Mouse (Mus musculus) MEL-GATA-1-ER (cell line): Measurements from ENCODE around the gene Eno2.
"Not testable (repeated sequence)": the region's sequence is repeated elsewhere in the genome, so short reads cannot be mapped to it uniquely, and the experiment has no call there.

ENCODE experiments used
- DNase-seq: peaks from one replicate; pipeline ENCODE4 v3.0.0-alpha.2; 2012; ENCODE audit warnings: low read depth; ENCODE audit errors: extremely low read depth

Eno2 gene

DNA sequence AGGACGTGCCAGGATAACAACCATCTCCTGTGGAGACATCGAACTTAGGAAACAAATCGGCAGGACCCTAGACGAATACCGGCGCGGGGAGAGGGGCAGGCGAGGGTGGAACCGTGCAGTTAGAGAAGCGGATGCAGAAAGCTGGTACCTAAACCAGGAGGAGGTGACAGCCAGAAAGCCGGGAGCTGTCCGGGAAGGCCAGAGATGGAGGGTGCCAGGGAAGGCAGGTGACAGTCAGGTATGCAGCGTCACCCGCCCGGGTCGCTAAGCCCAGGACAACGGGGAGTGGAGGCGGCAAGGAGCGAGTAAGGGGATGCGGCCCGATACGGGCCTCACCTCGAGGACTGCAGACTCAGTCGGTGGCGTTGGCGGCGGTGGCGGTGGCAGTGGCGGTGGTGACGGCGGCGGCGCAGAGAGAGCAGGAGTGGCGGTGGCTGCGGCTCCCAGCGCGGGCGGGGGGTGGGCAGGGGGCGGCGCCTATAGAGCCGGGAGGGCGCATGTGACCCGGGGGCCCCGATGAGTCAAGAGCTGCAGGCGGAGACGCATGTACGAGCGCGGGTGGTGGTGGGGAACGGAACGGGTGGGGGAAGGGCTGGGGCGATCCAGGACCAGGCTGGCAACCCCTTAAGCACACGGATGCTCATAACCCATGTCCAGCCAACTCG, at the start of gene Eno2:
Gene Eno2 (minus strand): TSS at position 573 of the 665 bp plus-strand sequence.
- DNase-seq: peak; percentile 25

DNA sequence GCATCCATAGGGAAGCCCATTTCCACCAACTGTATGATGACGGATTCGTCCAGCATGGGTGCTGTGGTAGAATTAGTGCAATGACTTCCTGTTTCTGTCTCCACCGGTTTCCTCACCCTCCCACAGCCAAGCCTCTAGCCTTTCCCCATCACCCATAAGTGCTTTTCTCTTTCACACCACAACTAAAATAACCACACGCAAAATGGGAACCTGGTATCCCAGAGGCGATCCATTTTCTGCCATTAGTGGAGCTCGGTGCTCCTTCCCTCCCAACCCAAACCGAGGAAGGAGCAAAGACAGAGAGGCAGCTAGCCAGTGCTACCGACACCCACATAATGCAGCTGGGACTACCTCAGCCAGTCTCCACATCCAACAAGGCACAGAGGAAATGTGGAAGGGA, 48.5 kb upstream of the Eno2 start:
- no peak for DNase-seq

DNA sequence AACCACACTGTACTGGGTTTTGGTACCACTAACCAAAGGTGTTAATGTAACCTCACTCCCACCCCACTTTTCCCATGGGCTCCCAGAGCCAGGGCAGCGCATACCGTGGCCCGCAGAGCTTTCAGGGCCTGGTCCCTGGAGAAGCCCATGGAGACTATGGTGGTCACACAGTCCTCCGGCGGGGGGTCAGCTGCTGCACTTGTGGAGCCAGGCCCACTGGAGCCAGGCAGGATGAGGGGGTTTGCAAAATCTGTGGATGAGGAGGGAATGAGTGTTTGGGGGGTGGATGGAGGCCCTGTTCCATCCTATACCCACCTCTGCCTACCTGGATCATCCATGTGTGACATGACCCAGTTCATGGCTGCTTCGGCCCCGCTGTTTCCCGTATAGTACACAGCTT, 48.1 kb upstream of the Eno2 start:
- no peak for DNase-seq

DNA sequence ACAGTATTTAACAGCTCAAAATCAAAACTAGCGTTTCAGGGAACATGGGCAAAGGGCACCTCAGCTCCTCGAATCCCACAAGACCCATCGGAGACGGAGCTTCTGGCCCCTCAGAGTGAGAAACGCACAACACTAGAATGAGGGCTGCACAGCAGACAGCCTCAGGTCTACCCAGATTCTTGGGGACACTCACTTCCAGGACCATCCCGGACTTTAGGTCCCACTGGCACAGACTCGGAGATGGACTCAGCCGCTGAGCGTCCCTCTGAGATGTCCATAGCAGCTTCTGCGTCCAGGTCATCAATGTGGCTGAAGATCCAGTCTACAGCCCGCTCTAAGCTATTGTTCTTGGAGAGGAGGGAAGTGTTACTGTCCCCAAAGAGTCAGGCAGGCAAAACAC, 47.7 kb upstream of the Eno2 start:
- DNase-seq: no peak

DNA sequence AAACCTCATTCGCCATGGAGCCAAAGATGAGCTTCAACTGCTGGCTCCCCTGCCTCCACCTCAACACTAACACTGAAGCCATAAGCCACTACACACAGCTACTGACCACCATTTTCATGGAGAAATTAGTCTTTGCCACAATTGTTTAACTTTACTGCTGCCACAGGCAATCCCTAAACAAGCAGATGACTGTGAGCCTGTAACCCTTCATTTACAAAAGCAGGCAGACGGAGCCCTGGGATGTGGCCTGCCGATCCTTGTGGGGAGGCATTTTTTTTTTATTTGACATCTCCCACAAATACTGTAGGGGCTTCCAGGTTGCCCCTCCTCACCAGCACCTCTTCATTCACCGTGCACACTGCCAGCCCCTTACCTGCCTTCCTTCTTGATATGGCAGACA, 47.1 kb upstream of the Eno2 start:
- DNase-seq: no peak

DNA sequence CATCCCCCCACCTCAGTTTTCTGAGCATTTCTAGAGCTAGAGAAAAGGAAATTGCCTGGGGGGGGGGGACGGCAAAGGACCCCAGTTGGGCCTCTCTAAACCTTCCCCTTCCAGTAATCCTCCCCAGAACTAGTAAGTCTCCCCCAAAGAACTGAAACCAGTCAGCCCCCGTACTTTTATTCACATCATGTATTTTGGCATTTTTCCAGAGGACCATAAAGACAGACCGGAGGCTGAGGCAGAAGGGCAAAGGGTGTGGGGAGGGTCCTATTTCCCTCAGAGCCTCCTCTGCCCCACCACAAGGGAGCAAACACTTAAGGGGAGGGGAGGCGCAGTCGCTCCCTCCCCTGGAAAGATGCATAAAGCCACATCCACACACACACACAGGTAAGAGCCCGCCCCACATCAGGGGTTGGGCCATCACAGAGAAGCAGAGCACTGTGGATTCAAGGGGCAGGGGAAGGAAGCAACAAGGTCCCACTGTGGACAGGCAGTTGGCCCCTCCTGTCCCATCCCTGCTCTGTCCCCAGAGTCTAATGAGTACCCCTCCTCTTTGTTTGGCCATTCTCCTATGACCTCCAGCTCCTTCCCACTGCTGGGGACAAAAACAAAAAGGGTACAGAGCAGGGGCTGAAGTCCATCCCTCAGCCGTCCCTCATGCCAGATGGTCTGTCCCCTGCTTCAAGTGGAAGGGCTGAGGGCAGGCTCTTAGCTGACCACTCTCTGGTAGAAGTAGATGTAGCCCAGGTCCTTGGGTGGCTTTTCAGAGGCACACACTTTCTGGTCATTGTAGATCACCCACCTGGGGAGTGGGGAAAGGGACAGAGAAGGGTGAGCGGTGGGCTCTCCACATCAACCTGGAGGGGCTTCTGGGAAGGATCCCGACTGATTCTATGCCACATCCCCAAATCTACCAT, 45.6 kb upstream of the Eno2 start:
- DNase-seq: no peak

DNA sequence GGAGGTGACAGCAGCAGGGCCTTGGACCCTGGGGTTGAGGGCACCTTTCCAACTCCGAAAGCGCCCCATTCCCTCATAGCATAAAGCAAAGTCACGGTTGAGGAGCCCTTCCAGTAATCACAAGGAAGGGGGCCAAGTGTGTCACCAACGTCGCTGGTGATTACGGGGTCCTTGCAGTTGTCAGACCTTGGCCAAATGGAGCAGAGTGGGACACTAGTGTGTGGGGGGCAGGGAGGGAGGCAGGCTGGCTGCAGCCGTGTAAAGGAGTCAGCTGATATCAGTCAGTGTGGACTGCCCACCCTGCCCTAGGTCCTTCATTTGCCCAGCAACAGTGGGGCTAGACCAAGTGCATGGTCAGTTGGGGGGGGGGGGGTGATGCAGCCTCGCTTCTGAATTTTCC, 45.0 kb upstream of the Eno2 start:
- DNase-seq: no peak

DNA sequence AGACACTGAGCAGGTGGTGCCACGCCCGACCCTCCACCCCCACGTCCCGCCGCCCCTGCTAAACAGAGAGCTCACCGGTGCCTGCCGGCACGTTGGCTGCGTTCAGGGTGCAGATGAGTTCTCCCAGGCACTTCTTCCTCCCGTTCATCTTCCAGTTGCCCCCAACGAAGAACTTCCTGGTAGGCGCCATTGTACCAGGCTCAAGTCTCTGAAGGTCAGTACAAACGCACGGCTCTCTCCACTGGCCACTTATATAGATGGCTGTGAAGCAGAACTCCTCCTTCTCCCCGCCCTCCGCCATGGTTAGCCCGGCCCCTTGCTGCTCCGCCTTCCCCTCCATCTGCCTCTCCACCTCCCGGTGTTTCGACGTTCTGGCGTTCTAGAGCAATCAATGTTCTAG, 44.5 kb upstream of the Eno2 start, which contains the start of gene Tpi1:
Gene Tpi1 (minus strand): TSS at position 364 of the 400 bp plus-strand sequence.
- DNase-seq: peak; percentile 74

DNA sequence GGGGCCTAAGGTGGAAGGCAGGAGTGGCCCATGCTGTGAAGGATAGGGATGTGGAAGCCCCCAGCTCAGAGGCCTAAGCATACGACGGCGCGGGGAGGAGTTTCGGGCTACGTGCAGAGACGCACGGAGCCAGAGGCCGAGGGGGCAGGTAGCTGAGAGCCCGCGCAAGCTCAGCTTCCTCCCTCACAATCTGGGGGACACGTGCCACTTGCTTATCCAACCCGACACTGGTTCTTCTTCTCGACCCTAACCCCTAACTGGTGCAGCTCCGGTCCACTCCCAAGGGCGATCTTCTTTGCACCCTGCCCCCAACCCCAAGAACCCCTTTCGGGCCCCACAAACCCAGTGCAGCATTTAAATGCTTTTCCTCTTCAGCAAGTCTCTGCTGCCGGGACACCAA, 44.0 kb upstream of the Eno2 start:
- DNase-seq: peak; percentile 81

DNA sequence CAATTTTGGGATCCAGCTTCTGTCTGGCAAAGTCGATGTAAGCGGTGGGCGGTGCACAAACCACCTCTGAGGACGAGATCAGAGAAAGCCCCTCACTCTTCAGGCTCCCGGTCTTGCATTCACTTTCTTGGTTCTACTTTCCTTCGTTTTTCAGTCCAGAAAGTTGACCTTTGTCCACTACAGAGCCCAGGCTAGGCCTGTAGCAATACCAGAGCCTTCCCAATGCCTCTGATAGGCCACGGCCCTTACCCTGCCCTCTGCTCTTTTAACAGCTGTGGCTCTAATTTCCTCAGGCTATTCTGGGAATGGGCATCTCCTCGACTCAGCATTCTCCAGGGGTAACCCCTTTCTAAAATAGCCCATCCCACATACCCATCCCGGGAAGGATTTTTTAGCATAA, 43.4 kb upstream of the Eno2 start:
- DNase-seq: no peak

DNA sequence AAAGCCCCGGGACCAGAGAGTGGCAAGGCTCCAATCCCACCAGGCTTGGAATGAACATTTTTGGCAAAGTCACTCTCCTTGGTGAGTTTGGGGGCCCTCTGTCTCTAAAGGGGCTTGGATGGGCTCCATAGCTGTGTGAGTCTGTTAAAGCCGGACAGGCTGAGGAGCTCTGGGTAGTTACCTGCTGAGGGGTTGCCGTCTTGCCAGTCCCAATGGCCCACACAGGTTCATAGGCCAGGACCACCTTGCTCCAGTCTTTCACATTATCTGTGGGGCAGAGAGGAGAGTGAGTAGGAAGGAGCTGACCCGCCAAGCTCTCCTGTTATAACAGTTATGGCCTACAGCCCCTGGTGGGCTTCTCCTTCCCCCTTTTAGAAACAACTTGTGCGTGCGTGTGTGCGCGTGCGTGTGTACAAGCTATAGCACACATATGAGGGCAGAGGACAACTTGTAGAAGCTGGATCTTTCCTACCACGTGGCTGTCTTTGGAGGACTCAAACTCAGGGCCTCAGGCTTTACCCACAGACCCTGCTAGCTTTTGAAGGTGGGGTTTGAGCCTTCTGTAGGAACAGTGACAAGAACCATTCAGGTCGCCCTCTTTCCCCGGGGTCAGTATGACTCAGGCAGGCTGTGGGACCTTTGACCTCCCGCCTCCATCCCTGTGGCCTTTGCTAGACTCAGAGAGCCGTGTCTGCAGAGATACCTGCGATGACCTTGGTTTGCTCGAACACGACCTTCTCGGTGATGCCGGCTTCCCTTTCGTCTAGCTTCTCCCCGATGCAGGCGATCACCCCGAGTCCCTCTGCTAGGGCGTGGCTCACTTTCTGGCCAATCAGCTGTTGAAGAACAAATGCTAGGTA, 42.5 kb upstream of the Eno2 start:
- DNase-seq: peak; percentile 38

DNA sequence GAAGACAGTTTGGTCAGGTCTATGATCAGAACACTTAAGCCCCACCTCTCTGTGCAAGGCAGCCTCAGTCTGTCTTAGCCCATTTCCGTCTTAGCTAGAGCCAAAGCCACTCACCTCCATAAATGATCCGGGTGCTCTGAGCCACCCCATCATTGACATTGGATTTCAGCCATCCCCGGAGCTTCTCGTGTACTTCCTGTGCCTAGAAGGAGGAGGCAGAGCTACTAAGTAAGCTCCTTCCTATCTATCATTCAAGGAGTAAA, 41.9 kb upstream of the Eno2 start:
- DNase-seq: no peak

DNA sequence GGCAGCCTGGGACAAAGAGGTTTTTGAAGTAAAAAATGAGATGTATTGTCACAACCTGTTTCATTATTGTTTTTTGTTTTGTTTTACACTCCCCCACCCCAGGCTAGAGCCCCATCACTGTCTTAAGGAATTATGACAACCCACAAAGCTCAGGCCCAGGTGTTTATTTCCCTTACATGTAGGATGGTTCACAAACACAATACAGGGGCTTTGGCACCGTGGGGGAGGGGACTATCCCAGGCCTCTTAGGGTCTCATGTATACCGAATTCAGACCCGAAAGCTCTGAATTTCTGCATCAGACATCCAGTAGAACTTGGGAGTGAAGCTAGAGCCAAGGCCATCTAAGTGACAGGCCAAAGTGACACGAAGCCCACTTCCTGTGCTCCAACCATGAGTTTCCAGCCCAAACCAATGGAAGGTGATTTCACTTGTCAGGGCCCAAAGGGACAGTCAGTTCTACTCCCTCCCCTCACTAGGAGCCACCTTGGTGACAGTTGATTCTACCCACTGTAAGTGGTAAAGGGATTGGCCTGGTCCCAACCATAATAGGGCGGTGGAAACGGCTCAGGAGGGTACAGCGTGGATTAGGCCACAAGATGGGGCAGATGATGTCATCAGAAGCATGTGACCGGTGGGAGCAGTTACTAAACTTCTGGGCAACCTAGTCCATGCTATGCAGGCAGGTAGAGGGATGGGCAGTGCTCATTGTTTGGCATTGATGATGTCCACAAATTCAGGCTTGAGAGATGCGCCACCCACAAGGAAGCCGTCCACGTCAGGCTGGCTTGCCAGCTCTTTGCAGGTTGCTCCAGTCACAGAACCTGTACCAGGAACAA, 41.3 kb upstream of the Eno2 start:
- not testable (repeated sequence) for DNase-seq

DNA sequence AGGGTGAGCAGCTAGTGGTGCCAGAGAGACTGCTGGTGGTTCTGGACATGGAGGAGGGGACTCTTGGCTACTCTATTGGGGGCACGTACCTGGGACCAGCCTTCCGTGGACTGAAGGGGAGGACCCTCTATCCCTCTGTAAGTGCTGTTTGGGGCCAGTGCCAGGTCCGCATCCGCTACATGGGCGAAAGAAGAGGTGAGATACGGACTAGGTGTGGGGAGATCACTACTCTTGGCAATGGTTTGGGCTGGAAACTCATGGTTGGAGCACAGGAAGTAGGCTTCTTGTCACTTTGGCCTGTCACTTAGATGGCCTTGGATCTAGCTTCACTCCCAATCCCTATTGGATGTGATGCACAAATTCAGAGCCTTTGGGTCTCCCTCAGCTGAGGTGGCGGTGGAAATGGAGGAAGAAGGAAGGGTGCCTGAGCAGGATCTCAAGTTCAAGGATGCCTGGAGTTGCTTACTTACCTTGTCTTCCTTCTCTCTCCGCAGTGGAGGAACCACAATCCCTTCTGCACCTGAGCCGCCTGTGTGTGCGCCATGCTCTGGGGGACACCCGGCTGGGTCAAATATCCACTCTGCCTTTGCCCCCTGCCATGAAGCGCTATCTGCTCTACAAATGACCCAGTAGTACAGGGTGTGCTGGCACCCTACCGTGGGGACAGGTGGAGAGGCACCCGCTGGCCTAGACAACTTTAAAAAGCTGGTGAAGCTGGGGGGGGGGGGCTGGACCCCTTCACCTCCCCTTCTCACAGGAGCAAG, 40.5 kb upstream of the Eno2 start:
- no peak for DNase-seq

DNA sequence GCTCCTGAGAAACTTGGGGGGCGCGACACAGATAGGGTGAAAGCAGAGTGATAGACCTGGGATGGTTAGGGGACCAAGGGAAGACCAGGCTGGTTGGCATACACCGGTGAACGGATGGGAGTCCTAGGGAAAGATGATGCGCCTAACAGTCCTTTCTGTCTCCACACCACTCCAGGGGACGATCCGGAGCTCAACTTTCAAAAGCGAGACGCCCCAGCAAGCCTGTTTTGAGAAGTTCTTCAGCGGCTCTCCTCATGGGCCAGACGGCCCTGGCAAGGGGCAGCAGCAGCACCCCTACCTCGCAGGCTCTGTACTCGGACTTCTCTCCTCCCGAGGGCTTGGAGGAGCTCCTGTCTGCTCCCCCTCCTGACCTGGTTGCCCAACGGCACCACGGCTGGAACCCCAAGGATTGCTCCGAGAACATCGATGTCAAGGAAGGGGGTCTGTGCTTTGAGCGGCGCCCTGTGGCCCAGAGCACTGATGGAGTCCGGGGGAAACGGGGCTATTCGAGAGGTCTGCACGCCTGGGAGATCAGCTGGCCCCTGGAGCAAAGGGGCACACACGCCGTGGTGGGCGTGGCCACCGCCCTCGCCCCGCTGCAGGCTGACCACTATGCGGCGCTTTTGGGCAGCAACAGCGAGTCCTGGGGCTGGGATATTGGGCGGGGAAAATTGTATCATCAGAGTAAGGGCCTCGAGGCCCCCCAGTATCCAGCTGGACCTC, 39.7 kb upstream of the Eno2 start:
- DNase-seq: no peak

DNA sequence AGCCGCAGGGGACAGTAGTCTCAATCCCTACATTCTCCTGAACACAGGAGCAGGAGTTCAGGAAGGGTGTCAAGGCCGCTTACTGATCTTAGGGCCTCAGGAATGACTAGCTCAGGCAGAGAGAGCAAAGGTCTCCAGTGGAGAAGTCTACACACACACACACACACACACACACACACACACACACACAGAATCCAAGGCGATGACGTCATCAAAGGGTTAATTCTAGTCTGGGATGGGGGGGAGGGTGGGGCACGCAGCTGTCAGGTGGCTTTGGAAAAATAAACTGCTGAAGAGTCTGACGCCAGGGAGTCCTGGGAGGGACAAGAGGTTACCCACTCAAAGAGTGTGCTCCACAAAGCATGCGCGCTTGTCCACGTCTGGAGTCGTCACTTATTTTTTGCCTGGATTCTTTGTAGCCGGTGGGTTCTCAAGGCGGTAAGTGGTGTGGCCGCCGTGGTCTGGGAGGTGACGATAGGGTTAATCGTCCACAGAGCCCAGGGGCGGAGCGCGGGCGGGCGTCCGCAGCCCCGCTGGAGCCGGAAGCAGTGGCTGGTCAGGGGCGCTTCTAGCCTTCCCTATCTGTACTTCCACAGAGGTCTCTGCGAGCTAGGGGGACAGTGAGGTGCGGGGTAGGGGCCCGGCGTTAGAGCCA, 39.0 kb upstream of the Eno2 start, which contains the start of gene Spsb2:
Gene Spsb2 (plus strand): TSS at position 304 of the 655 bp plus-strand sequence.
- DNase-seq: no peak

DNA sequence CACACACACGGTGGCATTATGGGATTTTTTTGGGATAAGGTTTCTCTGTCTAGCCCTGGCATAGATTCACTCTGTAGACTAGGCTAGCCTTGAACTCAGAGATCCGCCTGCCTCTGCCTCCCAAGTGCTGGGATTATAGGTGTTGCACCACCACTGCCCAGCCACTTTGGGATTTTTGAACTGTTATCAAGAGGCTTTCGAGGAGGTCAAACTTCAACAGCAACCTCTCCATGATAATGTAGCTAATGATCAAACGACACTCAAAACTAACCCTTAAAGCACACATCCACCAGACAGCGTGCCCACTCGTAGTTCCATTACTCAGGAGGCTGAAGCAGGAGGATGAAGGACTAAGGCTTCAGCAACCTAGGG, 38.5 kb upstream of the Eno2 start:
- DNase-seq: no peak

DNA sequence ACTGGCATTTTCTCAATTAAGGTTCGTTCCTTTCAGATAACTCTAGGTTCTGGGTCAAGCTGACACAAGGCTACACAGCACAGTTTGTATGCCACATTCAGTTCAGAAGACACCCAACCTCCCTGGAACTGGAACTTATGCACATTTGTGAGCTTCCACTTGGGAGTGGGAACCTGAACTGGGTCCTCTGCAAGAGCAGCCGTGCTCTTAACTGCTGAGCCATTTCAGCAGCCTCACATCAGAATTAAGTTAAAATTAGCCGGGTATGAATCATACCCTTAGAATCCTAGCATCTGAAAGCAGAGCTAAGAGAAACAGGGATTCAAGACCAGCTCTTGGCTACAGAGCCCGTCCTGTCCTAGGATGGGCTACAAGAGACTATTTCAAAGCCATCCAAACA, 37.9 kb upstream of the Eno2 start:
- no peak for DNase-seq

DNA sequence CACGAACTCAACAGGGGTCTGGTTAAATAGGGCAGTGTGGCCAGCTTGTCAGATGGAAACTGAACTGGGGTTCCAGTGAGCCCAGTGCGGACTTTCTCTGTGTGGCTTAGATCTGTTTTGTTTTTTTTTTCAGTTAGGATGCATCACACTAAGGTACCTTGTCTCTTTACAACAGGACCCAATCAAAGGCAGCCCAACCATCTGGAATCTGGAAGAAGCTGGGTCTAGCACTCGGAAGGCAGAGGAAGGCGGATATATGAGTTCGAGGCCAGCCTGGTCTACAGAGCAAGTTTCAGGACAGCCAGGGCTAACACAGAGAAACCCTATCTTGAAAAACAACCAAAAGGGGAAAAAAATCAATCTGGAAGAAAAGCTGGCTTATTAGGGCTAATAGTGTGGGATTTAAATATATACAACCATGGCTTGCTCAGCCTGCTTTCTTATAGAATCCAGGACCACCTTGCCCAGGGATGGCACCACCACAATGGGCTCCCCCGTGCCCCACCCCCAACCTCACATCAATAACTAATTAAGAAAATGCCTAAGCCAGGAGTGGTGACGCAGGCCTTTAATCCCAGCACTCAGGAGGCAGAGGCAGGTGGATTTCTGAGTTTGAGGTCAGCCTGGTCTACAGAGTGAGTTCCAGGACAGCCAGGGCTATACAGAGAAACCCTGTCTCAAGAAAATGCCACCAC, 37.1 kb upstream of the Eno2 start:
- no peak for DNase-seq
